Mouse (Mus musculus) lung, adult 10 weeks (tissue): ENCODE measurements around the gene Heyl. TPM values are rescaled to one million over a fixed set of nuclear protein-coding genes. Genes with fewer than 3 reads are reported as not detected.

Experiments used
- polyA plus RNA-seq: library from polyadenylated mRNA; stranded (reverse); fragments of 350-450 nt; fragmentation: Illumina TruSeq; extraction: RNeasy Lipid Tissue Mini Kit (QIAGEN cat#74804); gene quantifications from one replicate; pipeline ENCODE4 v1.2.3, GENCODE M21; 2014; ENCODE audit warnings: low read depth, low replicate concordance; ENCODE audit not compliant: insufficient read depth

The Heyl gene
- polyA plus RNA-seq: 10.7 TPM

DNA sequence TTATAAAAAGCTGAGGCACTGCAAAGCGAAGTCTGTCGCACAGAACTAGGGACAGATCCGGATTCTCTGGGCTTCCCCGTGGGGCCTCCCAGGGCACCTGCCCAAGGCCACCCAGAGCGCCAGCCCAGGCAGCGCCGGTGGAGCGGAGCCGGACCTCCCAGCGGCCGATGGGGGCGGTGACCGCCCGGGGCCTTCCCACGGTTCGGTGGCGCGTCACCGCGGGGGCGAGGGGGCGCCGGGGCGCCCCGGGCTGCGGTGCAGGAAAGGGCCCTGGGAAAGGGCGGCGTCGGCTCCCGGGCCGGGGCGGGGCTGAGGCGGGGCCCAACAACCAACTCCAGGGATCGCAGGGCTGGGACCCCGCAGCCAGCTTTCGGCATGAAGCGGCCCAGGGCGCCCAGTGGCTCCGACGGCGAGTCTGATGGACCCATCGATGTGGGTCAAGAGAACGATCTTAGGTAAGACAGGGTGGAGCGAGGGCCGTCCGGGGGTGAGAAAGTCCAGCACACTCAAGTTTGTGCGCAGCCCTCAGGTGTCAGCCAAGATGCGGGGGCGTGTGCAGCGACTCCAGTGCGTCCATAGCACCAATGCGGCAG is at the start of gene Heyl:
Gene Heyl, plus strand, starts transcription at position 65 of the 593 bp plus-strand sequence.

DNA sequence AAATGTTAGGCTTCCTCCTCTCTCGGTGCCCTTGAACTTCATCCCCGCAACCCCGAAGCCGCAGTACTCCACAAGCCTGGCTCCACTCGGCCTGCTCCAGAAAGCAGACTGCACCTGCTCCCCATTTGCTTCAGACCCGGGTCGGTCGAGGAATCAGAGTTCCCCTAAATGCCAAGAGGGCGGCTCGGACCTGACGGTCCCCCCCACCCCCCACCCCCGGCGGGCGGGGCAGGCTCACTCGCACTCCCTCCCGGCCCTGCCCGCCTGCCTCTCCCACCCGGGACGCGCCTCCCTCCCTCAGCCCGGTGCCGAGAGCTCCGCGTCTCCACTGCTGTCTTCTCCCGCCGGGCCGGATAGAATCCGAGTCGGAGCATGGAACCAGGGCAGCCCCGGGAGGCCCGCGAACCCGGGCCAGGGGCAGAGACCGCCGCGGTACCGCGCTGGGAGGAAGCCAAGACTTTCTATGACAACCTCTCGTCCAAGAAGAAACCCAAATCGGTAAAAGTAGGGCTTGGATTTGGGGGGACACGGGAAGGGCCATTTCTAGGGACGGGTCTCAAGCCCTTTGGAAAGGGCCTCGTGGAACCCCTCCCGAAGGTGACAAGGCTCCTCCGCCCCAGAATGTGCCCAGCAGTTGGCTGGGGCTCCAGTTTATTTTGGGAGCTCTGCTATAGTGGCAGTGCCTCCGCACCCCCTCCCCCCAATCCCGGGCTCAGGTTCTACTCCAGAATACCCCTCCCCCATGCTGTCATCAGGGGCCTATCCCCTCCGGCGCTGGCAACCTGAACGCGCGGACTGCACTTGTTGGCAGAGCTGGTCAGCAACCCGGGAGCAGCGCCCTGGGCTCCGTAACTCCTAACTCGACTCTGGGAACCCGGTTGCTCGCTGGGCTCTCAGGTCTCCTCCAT is 31.9 kb upstream of the Heyl start, which contains the start of gene Nt5c1a:
Gene Nt5c1a, plus strand, starts transcription at position 319 of the 908 bp plus-strand sequence.

DNA sequence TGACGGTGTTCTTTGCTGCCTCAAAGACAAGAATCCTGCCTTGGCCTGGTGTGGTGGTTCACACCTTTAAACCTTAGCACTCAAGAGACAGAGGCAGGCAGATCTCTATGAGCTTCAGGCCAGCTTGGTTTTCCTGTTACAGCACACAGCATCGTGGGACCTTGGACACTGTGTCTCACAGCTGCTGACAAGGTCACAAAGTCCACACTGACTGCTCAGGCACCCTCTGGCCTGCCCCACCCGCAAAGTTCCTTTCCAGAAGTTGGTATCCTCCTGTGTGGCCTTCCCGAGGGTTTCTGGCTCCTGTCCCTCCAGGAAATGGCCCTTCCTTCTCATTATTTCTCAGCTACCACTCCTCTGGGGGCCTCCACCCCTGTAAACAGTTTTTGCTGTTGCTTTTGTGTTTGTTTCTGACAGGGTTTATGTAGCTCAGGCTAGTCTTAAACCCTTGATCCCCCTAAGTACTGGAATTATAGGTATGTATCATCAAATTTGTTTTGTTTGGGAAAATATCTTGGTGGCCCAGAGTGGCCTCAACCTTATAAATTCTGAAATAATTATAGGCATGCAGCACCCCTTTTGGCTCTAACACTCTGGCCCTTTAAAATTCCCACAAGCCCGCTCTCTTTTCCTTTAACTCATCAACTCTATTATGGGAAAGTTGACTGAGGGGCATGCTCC is 28.5 kb downstream of the Heyl start, which contains the start of gene Pabpc4:
Gene Pabpc4, plus strand, starts transcription at position 631 of the 681 bp plus-strand sequence.

Other genes starting within 250 kb of the Heyl start
- 5.6 TPM for gene Mycl, start 237.9 kb upstream of the Heyl start, polyA plus RNA-seq
- 8.4 TPM for gene Trit1, start 217.0 kb upstream of the Heyl start, polyA plus RNA-seq
- not detected for gene Bmp8b, start 128.4 kb upstream of the Heyl start, polyA plus RNA-seq
- gene Oxct2b, start 117.3 kb upstream of the Heyl start, polyA plus RNA-seq: not detected
- 42.5 TPM for gene Ppie, start 93.6 kb upstream of the Heyl start, polyA plus RNA-seq
- 0.92 TPM for gene Hpcal4, start 50.3 kb upstream of the Heyl start, polyA plus RNA-seq
- not detected for gene Nt5c1a, start 32.1 kb upstream of the Heyl start, polyA plus RNA-seq
- gene Pabpc4, start 28.8 kb downstream of the Heyl start, polyA plus RNA-seq: 19.4 TPM
- not detected for gene Oxct2a, start 90.1 kb downstream of the Heyl start, polyA plus RNA-seq
- gene Bmp8a, start 109.7 kb downstream of the Heyl start, polyA plus RNA-seq: not detected